Comparison of ENCODE assay signal across 28 mouse cellular contexts in genomic region chr10:106775571-106775970, GRCm38 (mm10).
DNase-seq lines count a peak whose midpoint lies in the region; ATAC-seq and TF ChIP-seq lines count a peak whose summit lies in the region.
"Had no signal": no experiment of that assay in that cellular context is flagged by ENCODE, and none has a peak within 500 bp of the region (broad histone marks: within the 10 kb centered on the region; RNA-seq: fewer than 3 reads in every experiment).

No protein-coding gene starts in this region.

- peak; percentile 87 for DNase-seq in 3T3-L1 (ENCODE audit: low read depth, low spot score)
- peak; percentile 8 for DNase-seq in NIH3T3 (ENCODE audit: low read depth)
- no peak for DNase-seq in stomach, postnatal 0 days (ENCODE audit: low spot score)
- no peak for DNase-seq in thymus, postnatal 4 days
- DNase-seq in cerebellum, adult 11 months, result no peak
- no peak for DNase-seq in T-cell, adult 2 months (ENCODE audit: low spot score)
- DNase-seq: adrenal gland, adult 2 months; adrenal gland, postnatal 14 days; B cell, adult 2 months; cerebellum, adult 18-20 months; cerebellum, adult 9-11 months; cerebellum, postnatal 25 days; gastrocnemius, postnatal 10 days; gastrocnemius, postnatal 36 days; heart, adult 2 months; heart, postnatal 14 days; heart, postnatal 4 days had no signal

- H3K27ac ChIP-seq in embryonic fibroblast, embryonic 13.5 days (ENCODE audit: insufficient read depth, low read length), result peak overlapping the region; percentile 34; the same call in 1 of the 2 replicates
- H3K27ac ChIP-seq in stomach, postnatal 0 days (replicated peaks), result no peak overlapping the region
- H3K27ac ChIP-seq: embryonic facial prominence, embryonic 12.5 days; embryonic facial prominence, embryonic 15.5 days; forebrain, embryonic 12.5 days; forebrain, embryonic 15.5 days; heart, adult 2 months; heart, embryonic 10.5 days; heart, embryonic 13.5 days; hindbrain, embryonic 15.5 days had no signal

- WGBS in stomach, postnatal 0 days, result 57% methylated on average over 1 of the region's 1 CpGs

- no peaks in the 10 kb centered on the region for H3K27me3 ChIP-seq in stomach, postnatal 0 days (ENCODE audit: control insufficient read depth, insufficient read depth, low read length)
- H3K27me3 ChIP-seq: embryonic facial prominence, embryonic 12.5 days; embryonic facial prominence, embryonic 15.5 days; forebrain, embryonic 12.5 days; forebrain, embryonic 15.5 days; heart, embryonic 13.5 days; hindbrain, embryonic 15.5 days had no signal

- no peak overlapping the region for H3K4me3 ChIP-seq in embryonic fibroblast, embryonic 13.5 days (ENCODE audit: insufficient read depth, low read length)
- no peak overlapping the region for H3K4me3 ChIP-seq in stomach, postnatal 0 days (ENCODE audit: low read depth, low read length)
- H3K4me3 ChIP-seq: embryonic facial prominence, embryonic 12.5 days; embryonic facial prominence, embryonic 15.5 days; erythroblast, embryonic 14.5 days; forebrain, embryonic 12.5 days; forebrain, embryonic 15.5 days; heart, adult 2 months; heart, embryonic 10.5 days; heart, embryonic 13.5 days; hindbrain, embryonic 15.5 days had no signal

- peak; percentile 57; the same call in 1 of the 2 replicates for ATAC-seq in stomach, postnatal 0 days (ENCODE audit: low FRiP score, low TSS enrichment)
- ATAC-seq: CD4-positive, CD25-positive, alpha-beta regulatory T cell, adult 4 months; forebrain, embryonic 15.5 days; intestine, postnatal 0 days had no signal

- no peaks in the 10 kb centered on the region for H3K9me3 ChIP-seq in stomach, postnatal 0 days (ENCODE audit: control insufficient read depth, low read length)
- H3K9me3 ChIP-seq: embryonic facial prominence, embryonic 12.5 days; embryonic facial prominence, embryonic 15.5 days; forebrain, embryonic 12.5 days; forebrain, embryonic 15.5 days; heart, embryonic 10.5 days; heart, embryonic 13.5 days; hindbrain, embryonic 15.5 days had no signal

- no peak for TF ChIP-seq POLR2A in embryonic fibroblast, embryonic 13.5 days (IDR thresholded peaks at IDR 0.05; ENCODE audit: low read depth, low read length)

- no peak for TF ChIP-seq EP300 in stomach, postnatal 0 days (optimal IDR thresholded peaks at IDR 0.05)

- no peak overlapping the region for H3K9ac ChIP-seq in stomach, postnatal 0 days (ENCODE audit: low read length)
- H3K9ac ChIP-seq: embryonic facial prominence, embryonic 12.5 days; embryonic facial prominence, embryonic 15.5 days; forebrain, embryonic 12.5 days; forebrain, embryonic 15.5 days; heart, embryonic 13.5 days; hindbrain, embryonic 15.5 days had no signal

- H3K36me3 ChIP-seq in stomach, postnatal 0 days (ENCODE audit: control insufficient read depth, insufficient read depth, low read length), result no peaks in the 10 kb centered on the region
- H3K36me3 ChIP-seq: embryonic facial prominence, embryonic 12.5 days; embryonic facial prominence, embryonic 15.5 days; forebrain, embryonic 12.5 days; forebrain, embryonic 15.5 days; heart, embryonic 10.5 days; heart, embryonic 13.5 days; hindbrain, embryonic 15.5 days had no signal

- no peak for TF ChIP-seq CTCF in embryonic fibroblast, embryonic 13.5 days (IDR thresholded peaks at IDR 0.05; ENCODE audit: borderline replicate concordance, insufficient read depth, low read length)
- no peak for TF ChIP-seq CTCF in stomach, postnatal 0 days (IDR thresholded peaks at IDR 0.05; ENCODE audit: low read depth)

- no peak overlapping the region for H3K4me2 ChIP-seq in stomach, postnatal 0 days (replicated peaks; ENCODE audit: low read depth)
- H3K4me2 ChIP-seq: embryonic facial prominence, embryonic 12.5 days; embryonic facial prominence, embryonic 15.5 days; forebrain, embryonic 12.5 days; forebrain, embryonic 15.5 days; heart, embryonic 13.5 days; hindbrain, embryonic 15.5 days had no signal

- H3K4me1 ChIP-seq in embryonic fibroblast, embryonic 13.5 days (ENCODE audit: control insufficient read depth, insufficient read depth, low read length), result no peaks in the 10 kb centered on the region
- no peaks in the 10 kb centered on the region for H3K4me1 ChIP-seq in stomach, postnatal 0 days (replicated peaks; ENCODE audit: control insufficient read depth, insufficient read depth)
- H3K4me1 ChIP-seq: embryonic facial prominence, embryonic 12.5 days; embryonic facial prominence, embryonic 15.5 days; forebrain, embryonic 12.5 days; forebrain, embryonic 15.5 days; heart, embryonic 10.5 days; heart, embryonic 13.5 days; hindbrain, embryonic 15.5 days had no signal

Comparison
In these comparisons a context has a peak if more than half of its experiments do, and no peak if none do; other contexts are left out.
1. DNase-seq: peak in 3T3-L1 (single experiment) and NIH3T3 (single experiment); none in stomach, postnatal 0 days (single experiment), thymus, postnatal 4 days (single experiment), cerebellum, adult 11 months (single experiment) and T-cell, adult 2 months (single experiment).